Mouse (Mus musculus): ENCODE results near the gene Gm38431.
"Not testable (repeated sequence)": the region's sequence is repeated elsewhere in the genome, so short reads cannot be mapped to it uniquely, and the experiment has no call there.

The Gm38431 gene

GRCm38 (mm10) chr9:21105760-21106564, 14.2 kb upstream of the Gm38431 start:
- DNase-seq (ENCODE audit: low read depth, low spot score), result peak; percentile 38

- DNase-seq (ENCODE audit: low read depth, low spot score), result no peak
Observed at GRCm38 (mm10) chr9:21104814-21105213, 13.0 kb upstream of the Gm38431 start.

- DNase-seq (ENCODE audit: low read depth, low spot score), result no peak
Observed at GRCm38 (mm10) chr9:21102076-21102475, 10.3 kb upstream of the Gm38431 start.

GRCm38 (mm10) chr9:21100447-21101161, 8.8 kb upstream of the Gm38431 start:
- DNase-seq (ENCODE audit: low read depth, low spot score), result no peak

GRCm38 (mm10) chr9:21097793-21098192, 6.0 kb upstream of the Gm38431 start:
- no peak for DNase-seq (ENCODE audit: low read depth, low spot score)

- DNase-seq (ENCODE audit: low read depth, low spot score), result no peak
Observed at GRCm38 (mm10) chr9:21095958-21096357, 4.2 kb upstream of the Gm38431 start.

GRCm38 (mm10) chr9:21093423-21093822, 1.6 kb upstream of the Gm38431 start:
- no peak for DNase-seq (ENCODE audit: low read depth, low spot score)

- DNase-seq (ENCODE audit: low read depth, low spot score), result no peak
Observed at GRCm38 (mm10) chr9:21090972-21091706, 658 bp downstream of the Gm38431 start.

GRCm38 (mm10) chr9:21090537-21090936, 1.3 kb downstream of the Gm38431 start:
- no peak for DNase-seq (ENCODE audit: low read depth, low spot score)

GRCm38 (mm10) chr9:21083324-21083723, 8.5 kb downstream of the Gm38431 start:
- no peak for DNase-seq (ENCODE audit: low read depth, low spot score)

GRCm38 (mm10) chr9:21081127-21081526, 10.7 kb downstream of the Gm38431 start:
- DNase-seq (ENCODE audit: low read depth, low spot score), result no peak

- DNase-seq (ENCODE audit: low read depth, low spot score), result no peak
Observed at GRCm38 (mm10) chr9:21075625-21076024, 16.2 kb downstream of the Gm38431 start.

GRCm38 (mm10) chr9:21074173-21074572, 17.6 kb downstream of the Gm38431 start:
- DNase-seq (ENCODE audit: low read depth, low spot score), result no peak

- peak; percentile 68 for DNase-seq (ENCODE audit: low read depth, low spot score)
Observed at GRCm38 (mm10) chr9:21073044-21073840, 18.6 kb downstream of the Gm38431 start, which contains the start of the genes Gm49373 and Fdx1l. Gene Gm49373 (minus strand): TSS chr9:21073096. Gene Fdx1l (minus strand): TSS chr9:21073614.

GRCm38 (mm10) chr9:21072641-21073040, 19.2 kb downstream of the Gm38431 start:
- DNase-seq (ENCODE audit: low read depth, low spot score), result no peak

GRCm38 (mm10) chr9:21067006-21067684, 24.7 kb downstream of the Gm38431 start, which contains the start of gene Zglp1:
Gene Zglp1 (minus strand): TSS chr9:21067093.
- DNase-seq (ENCODE audit: low read depth, low spot score), result no peak

GRCm38 (mm10) chr9:21062928-21063327, 28.9 kb downstream of the Gm38431 start:
- no peak for DNase-seq (ENCODE audit: low read depth, low spot score)

GRCm38 (mm10) chr9:21051578-21051977, 40.2 kb downstream of the Gm38431 start:
- DNase-seq (ENCODE audit: low read depth, low spot score), result no peak

- no peak for DNase-seq (ENCODE audit: low read depth, low spot score)
Observed at GRCm38 (mm10) chr9:21045235-21045634, 46.6 kb downstream of the Gm38431 start.

GRCm38 (mm10) chr9:21044785-21045184, 47.0 kb downstream of the Gm38431 start:
- not testable (repeated sequence) for DNase-seq (ENCODE audit: low read depth, low spot score)

- no peak for DNase-seq (ENCODE audit: low read depth, low spot score)
Observed at GRCm38 (mm10) chr9:21043563-21043962, 48.2 kb downstream of the Gm38431 start.

Data from c-Kit-negative CD71-positive TER-119-positive erythroid progenitor cells, embryonic 14.5 days (primary cell).